Mouse (Mus musculus) activated CD4-positive, CD25-positive, alpha-beta regulatory T cell, adult 4 months (primary cell): ENCODE results near the gene Slc25a12. TPM values are rescaled to one million over a fixed set of nuclear protein-coding genes. Genes with fewer than 3 reads are reported as not detected.
A peak's percentile ranks its signal among the peaks of the same experiment; 100 is the strongest.

Experiments used
- ATAC-seq: one replicate; pipeline ENCODE4 v1.8.0; 2017
- polyA plus RNA-seq, 2 experiments: library from polyadenylated mRNA; unstranded; fragments of 100-300 nt; shearing (Covaris generic); gene quantifications; one replicate each; pipeline ENCODE4 v1.2.1; 2017

Slc25a12 gene
- polyA plus RNA-seq, 2 experiments from 2014 or later = 56.8 to 60.5 TPM

GRCm38 (mm10) chr2:71306357-71306756, 61.2 kb downstream of the Slc25a12 start:
- no peak for ATAC-seq

- no peak for ATAC-seq
Measured at GRCm38 (mm10) chr2:71304821-71305220, 62.7 kb downstream of the Slc25a12 start.

GRCm38 (mm10) chr2:71303221-71303620, 64.3 kb downstream of the Slc25a12 start:
- no peak for ATAC-seq

GRCm38 (mm10) chr2:71302156-71302663, 65.3 kb downstream of the Slc25a12 start:
- no peak for ATAC-seq

GRCm38 (mm10) chr2:71298729-71299128, 68.8 kb downstream of the Slc25a12 start:
- ATAC-seq = no peak

DNA sequence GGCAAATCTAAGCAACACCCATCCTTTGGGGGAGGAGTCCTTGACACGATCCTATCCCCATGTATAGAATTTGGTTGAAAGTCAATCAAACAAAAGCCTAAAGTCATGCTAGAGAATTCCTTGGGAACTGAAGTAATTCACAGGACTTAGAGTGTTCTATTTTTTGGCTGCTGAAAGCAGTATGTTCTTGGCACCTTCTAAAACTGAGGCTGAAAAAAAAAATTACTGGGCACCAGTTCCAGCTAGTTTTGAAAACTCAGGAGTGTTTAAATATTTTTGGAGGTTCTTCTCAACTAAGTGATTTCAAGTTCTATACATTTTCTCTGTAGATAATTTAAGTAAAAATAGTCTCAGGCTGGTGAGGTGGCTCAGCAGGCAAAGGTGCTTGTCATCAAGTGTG, 70.0 kb downstream of the Slc25a12 start:
- ATAC-seq = no peak

GRCm38 (mm10) chr2:71295844-71296243, 71.7 kb downstream of the Slc25a12 start:
- no peak for ATAC-seq

GRCm38 (mm10) chr2:71294489-71294888, 73.1 kb downstream of the Slc25a12 start:
- ATAC-seq = no peak

- ATAC-seq = no peak
Measured at GRCm38 (mm10) chr2:71293983-71294382, 73.6 kb downstream of the Slc25a12 start.

DNA sequence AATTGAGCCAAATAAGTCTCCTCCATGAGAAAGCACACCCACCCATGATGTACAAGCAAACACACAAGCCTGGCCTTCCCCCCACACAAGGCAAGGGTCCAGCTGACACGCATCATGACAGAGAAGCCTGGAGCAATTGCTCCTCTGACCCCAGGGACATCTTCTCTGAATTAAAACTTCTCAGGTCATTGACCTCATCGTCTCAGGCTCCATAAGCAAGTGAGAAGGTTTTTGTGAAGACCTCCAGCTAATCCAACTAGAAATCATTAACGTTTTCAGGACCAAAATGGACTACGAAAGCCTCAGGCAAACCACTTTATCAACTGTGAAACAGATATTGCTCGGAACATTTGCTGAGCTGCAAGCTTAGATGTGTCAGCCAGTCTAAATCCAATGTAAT, 76.0 kb downstream of the Slc25a12 start:
- no peak for ATAC-seq

GRCm38 (mm10) chr2:71290107-71290775, 77.3 kb downstream of the Slc25a12 start:
- no peak for ATAC-seq

GRCm38 (mm10) chr2:71281981-71282380, 85.6 kb downstream of the Slc25a12 start:
- no peak for ATAC-seq

GRCm38 (mm10) chr2:71278791-71279775, 88.5 kb downstream of the Slc25a12 start:
- ATAC-seq = no peak

GRCm38 (mm10) chr2:71275734-71276133, 91.8 kb downstream of the Slc25a12 start:
- no peak for ATAC-seq

DNA sequence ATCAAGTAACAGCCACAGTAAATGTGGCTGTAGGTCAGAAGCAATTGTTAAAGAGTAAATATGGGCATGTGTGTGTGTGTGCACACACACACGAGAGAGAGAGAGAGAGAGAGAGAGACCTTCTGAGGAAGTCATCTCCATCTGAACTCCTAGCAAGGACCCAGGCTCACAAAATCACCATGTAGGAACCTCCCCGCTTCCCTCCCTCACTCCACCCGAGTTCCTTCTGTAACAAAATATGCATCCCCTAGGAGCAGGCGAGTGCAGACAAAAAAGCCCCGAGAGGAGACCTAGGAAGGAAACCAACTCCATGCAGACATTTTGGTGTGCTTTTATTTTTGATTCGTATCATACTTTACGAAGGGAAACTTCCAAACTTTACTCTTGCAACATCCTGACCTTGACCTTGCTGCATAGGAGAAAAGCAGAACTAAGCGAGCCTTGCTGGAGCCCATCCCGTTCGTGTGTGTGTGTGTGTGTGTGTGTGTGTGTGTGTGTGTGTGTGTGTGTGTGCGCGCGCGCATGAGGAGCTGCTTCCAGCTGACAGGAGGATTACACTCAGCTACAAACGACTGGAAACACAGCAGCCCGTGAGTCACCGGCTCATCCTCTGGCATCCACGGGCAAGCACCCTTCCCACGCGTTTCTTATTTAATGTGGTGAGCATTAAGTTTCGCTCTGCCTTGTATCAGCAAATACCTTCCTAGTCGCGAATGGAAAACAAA, 93.4 kb downstream of the Slc25a12 start:
- ATAC-seq = peak; percentile 61

GRCm38 (mm10) chr2:71270085-71270484, 97.5 kb downstream of the Slc25a12 start:
- no peak for ATAC-seq

GRCm38 (mm10) chr2:71269332-71269731, 98.2 kb downstream of the Slc25a12 start:
- ATAC-seq = no peak

DNA sequence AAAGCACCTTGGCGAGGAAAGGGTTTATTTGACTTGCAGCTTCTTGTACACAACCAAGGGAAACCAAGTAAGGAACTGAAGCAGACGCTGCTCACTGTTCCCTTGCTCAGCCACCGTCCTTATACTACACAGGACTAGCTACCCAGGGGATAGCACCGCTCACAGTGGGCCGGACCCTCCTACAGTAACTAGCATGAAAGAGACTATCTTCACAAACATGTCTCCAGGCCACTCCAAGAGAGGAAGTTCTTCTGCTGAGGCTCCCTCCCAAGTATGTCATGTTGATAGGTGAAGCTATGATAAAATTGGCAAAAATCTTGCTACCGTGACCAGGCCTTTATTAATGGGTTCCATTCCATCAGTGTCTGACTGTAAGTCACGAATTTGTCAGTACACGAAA, 98.9 kb downstream of the Slc25a12 start:
- ATAC-seq = no peak

GRCm38 (mm10) chr2:71264585-71264984, 103.0 kb downstream of the Slc25a12 start:
- ATAC-seq = no peak

DNA sequence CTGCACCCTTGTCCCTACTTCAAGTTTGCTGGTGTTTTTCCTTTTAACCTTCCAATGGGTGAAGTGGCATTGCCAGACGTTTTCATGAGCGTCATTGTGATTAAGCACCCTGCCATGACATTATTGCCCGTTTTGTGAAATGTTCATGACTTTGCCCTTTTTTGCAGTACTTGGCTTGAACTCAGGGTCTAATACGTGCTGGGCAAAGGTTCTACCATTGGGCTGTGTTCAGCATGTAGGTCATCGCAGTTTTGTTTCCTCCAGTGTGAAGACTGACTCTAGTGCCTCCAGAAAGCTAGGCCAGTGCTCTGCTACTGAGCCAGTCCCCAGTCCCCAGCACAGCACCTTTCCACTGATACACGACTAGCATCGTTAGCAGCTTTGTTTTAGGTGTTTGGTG, 111.0 kb downstream of the Slc25a12 start:
- ATAC-seq = no peak

DNA sequence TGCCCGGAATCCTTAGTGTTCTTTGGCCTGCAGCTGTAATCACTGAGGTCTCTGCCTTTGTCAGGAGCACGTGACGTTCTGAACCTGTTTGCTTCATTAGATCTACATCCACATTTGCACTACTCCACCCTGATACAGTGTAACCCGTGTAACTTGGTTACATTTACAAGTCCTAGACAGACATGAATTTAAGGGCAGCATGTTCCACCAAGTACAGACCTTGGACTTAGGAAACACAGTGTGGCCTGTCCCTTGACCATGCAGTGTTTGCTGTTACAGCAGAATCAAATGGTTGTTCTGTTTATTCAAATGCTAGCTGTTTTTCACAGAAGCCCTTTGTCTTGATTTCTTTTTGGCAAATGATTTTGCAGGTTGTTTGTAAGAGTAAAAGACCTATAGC, 112.7 kb downstream of the Slc25a12 start:
- ATAC-seq = no peak

- ATAC-seq = no peak
Measured at GRCm38 (mm10) chr2:71250841-71251240, 116.7 kb downstream of the Slc25a12 start.

DNA sequence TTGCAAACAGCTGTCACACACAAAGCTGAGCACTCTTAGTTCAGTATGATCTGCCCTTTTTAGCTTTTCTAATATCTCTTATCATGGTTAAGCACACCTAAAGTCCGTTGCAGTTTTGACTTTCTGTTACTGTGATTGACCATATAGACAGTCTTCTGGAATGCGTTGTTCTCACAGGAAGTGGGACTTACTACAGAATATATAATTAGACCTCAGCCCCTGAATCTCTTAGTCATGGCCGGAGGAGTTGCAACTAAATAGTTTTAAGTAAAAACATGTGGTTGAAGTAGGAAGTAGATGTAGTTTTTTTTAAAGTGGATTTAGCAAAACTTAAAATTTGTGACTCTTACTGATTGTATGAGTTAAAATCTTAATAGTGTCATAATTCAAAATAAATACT, 119.5 kb downstream of the Slc25a12 start:
- no peak for ATAC-seq
